Mouse (Mus musculus): ENCODE measurements at regions not wholly inside any gene's neighbourhood (a gene's known extent, or its start where the extent isn't known, plus 50 kb on each side); places are given as distances from the start of the nearest gene placed in this dataset.

- no peak for DNase-seq
- intact Hi-C loops (cut with DNase I) = no loop called here
Measured at GRCm38 (mm10) chr14:110685247-110685646, 69.7 kb downstream of the Slitrk6 start.

GRCm38 (mm10) chr14:110679741-110680140, 75.2 kb downstream of the Slitrk6 start:
- intact Hi-C loops (cut with DNase I) = no loop called here
- DNase-seq = no peak

GRCm38 (mm10) chr14:110665712-110666111, 89.2 kb downstream of the Slitrk6 start:
- intact Hi-C loops (cut with DNase I) = no loop called here

GRCm38 (mm10) chr14:110663231-110663630, 91.7 kb downstream of the Slitrk6 start:
- intact Hi-C loops (cut with DNase I) = no loop called here
- no peak for DNase-seq

More at GRCm38 (mm10) chr14:110665712-110666111, 89.2 kb downstream of the Slitrk6 start:
- no peak for DNase-seq

DNA sequence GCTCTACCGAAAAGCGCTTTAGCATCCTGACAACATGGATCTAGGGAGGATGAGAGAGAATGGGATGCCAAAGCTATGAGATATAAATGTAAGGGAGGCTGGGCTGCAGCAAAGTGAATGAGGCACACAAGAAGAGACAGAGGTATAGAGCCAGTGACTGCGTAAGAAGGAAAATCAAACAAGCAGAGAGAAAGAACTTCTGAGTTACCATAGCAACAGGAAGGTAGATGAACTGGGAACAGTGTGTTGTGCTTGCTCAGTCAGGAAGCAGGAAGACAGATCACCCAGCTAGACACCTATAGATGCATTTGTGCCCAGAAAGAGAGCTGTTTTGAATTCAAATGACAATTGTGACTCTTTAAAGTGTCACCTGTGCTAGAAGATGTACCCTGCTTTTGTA, 120.8 kb downstream of the Slitrk6 start:
- intact Hi-C loops (cut with DNase I) = no loop called here
- no peak for DNase-seq

GRCm38 (mm10) chr14:110623716-110624115, 131.2 kb downstream of the Slitrk6 start:
- intact Hi-C loops (cut with DNase I) = no loop called here
- peak in 1 of 2 experiments; percentile 5 for DNase-seq

DNA sequence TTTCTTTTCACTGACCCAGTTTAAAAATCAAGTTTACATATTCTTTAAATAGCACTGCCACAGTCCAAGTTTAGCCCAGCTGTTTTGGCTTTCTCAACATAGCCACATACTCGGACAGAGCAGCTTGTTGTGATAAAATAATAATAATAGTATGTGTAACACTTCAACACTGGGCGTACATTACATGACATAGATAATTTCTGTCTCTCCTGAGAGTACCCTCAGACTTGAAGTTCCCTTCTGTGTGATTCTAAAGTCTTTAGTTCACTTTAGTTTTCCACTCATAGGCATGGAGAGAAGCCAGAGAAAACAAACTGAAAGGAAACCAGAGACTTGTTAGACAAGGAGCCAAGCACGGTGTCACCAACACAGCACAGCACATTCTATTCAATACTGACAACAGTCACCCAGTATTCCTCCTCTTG, 136.4 kb downstream of the Slitrk6 start:
- intact Hi-C loops (cut with DNase I) = no loop called here
- DNase-seq = peak; percentile 3 to 6

DNA sequence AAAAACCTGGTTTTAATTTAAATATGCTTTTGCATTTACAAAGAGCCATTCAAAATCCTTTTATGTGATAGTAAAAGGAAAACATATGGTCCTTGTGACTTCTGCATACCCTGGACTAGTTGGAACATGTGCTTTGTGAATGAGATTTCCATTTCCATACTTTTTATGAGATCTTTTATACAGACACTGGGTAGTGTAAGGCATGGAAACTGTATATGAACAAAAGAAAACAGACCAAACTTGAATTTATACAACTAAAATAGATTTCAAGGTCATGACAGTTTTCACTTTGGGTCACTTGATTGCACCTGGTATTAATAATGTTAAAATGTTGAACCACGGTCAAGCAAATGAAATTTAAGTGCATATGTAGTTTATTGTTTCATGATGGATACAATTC, 138.5 kb downstream of the Slitrk6 start:
- DNase-seq = no peak

DNA sequence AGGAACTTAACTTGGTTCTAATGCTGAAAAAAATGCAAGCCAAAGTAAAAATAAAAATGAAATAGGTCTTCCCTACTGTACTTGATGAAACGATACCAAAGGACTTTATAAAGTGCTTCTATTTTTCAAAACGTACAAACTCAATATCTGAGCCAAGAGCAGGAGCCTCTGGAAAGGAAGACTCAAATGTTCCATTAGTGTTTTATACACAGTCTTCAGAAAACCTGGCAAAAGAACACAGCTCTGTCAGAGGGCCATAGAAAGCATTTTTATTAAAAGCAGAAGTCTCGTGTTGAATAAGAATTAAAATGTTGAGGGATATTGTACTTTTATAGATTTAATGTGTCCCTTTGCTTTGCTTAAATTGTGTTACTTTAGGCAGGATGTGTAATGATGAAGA, 174.6 kb downstream of the Slitrk6 start:
- intact Hi-C loops (cut with DNase I) = no loop called here
- no peak for DNase-seq

More for the DNA sequence above, 138.5 kb downstream of the Slitrk6 start:
- intact Hi-C loops (cut with DNase I) = no loop called here

GRCm38 (mm10) chr14:110570717-110571116, 184.2 kb downstream of the Slitrk6 start:
- intact Hi-C loops (cut with DNase I) = no loop called here
- DNase-seq = no peak

- intact Hi-C loops (cut with DNase I) = no loop called here
- no peak for DNase-seq
Measured at GRCm38 (mm10) chr14:110565783-110566445, 189.0 kb downstream of the Slitrk6 start.

DNA sequence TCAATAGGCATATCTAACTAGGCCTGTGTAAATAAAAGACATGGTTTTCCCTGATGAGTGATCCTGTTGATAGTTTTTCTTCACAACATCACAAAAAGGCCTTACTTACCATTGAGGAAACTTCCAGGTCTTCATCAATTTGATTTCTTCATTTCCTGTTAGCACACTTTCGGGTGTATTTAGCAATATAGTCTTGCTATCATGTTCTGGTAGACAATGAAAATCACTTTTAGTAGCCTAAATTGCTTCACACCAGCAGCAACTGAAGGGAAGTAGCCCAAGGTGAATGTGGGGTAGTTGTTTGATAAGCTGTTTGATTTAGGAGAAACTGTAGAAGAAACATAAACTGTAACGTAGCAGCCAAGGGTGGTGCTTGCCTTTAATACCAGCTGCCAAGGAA, 190.3 kb downstream of the Slitrk6 start:
- intact Hi-C loops (cut with DNase I) = no loop called here
- no peak for DNase-seq

GRCm38 (mm10) chr14:110545265-110545664, 209.7 kb downstream of the Slitrk6 start:
- intact Hi-C loops (cut with DNase I) = no loop called here
- DNase-seq = no peak

DNA sequence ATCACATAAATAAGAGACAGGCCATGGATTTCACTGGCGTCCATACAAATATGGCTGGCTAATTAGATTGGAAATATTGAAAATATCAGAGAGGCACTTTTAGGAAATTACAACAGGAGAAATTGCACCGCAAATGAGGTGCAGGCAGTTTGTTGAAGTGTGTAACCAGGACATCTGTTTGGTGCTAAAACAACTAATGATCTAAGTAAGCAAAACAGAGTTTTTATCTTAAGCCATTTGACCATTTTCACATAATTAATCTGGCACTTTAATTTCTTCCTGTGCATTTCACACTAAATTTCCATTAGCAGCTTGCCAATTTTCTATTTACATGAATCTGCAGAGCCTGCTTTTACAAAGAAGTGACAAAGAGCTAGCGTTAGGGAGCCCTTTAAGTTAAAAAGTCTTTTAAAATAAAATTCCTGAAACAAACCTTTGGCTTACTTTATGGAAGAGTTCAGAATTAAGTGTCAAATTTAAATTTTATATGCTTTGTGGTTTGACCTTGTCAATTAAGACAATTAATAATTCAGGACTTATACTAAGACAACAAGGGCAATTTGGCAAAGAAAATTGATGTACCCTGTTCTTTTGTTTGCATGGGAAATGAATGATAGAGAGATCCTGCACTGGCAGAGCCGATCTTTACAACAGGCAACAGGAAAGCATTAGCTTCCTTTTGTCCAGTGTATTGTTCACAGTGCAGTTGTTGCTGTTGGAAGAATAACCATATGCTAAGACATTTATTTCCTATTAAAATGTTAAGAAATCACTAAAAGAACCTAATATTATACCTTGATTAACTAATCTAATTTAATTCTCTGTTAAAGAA, 211.4 kb downstream of the Slitrk6 start:
- intact Hi-C loops (cut with DNase I) = no loop called here
- DNase-seq = no peak

DNA sequence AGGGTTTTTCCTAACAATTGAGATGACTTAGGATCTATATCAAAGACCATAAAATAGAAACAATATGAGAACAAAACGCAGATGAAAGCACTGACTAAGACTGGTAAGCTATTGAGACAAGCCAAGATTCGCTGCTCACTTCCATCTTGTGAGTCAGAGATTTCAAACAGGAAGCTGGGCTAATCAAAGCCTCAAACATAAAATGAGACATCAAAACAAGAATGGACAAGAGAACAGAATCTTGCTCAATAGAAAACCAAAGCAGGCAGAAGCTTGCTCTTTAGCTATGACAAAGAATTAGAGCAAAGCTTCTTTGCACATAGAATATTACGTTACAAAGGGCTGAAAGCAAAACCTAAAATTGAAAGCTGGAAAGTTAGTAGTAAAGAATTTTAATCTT, 227.6 kb downstream of the Slitrk6 start:
- no peak for DNase-seq
- intact Hi-C loops (cut with DNase I) = no loop called here

GRCm38 (mm10) chr14:110485057-110485456, 269.9 kb downstream of the Slitrk6 start:
- no peak for DNase-seq
- intact Hi-C loops (cut with DNase I) = no loop called here

DNA sequence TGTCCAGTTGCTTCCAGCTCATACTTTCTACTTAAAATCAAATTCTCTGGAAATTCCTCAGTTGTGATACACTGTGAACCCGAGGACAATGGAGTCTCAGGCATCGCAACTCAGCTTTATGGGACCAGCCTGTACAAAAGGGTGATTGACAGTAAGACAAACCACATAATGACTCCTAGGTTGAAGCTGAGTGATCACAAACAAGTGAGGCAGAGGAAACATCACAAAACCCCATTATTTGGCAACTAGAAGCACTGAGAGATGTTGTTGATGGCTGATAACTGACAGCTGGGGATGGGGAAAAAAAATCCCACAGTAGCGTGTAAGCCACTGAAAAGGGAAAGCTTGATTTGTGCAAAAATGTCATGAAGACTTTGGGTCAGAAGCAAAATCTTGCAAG, 282.2 kb downstream of the Slitrk6 start:
- intact Hi-C loops (cut with DNase I) = no loop called here
- no peak for DNase-seq

DNA sequence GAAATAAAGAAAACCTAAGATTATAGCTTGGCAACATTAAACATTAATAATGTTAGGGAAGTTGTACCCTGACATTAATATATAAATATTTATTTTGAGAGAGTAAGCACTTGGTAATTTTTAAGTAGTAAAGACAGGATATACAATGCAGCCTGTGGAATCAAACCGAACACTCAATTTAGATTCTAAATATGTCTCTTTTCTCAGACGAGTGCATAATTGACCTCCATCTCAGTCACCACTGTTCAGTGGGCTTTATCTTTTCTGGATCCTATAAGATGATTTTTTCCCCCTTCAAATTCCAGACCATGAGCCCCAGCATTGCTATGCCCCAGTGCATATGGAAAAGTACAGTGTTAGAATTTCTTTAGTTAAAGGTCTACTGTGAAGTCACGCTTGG, 282.8 kb downstream of the Slitrk6 start:
- no peak for DNase-seq
- intact Hi-C loops (cut with DNase I) = no loop called here

DNA sequence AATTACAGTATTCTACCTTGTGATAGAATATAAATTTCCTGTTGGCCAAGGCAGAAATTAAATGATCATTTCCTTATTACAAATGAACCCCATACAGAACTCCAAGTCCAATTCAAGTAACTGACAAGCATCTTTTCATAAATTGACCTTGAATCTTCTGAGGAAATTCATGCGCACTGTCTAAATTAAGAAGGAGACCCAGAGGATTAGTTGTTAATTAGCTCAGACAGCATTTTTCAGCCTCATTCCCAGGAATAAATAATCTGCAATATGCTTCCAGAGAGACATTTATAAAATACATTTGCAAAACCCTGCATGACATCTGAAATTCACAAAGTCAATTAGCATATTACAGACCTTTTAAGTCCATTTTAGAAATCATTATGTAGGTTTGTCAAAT, 284.2 kb downstream of the Slitrk6 start:
- intact Hi-C loops (cut with DNase I) = no loop called here
- no peak for DNase-seq

DNA sequence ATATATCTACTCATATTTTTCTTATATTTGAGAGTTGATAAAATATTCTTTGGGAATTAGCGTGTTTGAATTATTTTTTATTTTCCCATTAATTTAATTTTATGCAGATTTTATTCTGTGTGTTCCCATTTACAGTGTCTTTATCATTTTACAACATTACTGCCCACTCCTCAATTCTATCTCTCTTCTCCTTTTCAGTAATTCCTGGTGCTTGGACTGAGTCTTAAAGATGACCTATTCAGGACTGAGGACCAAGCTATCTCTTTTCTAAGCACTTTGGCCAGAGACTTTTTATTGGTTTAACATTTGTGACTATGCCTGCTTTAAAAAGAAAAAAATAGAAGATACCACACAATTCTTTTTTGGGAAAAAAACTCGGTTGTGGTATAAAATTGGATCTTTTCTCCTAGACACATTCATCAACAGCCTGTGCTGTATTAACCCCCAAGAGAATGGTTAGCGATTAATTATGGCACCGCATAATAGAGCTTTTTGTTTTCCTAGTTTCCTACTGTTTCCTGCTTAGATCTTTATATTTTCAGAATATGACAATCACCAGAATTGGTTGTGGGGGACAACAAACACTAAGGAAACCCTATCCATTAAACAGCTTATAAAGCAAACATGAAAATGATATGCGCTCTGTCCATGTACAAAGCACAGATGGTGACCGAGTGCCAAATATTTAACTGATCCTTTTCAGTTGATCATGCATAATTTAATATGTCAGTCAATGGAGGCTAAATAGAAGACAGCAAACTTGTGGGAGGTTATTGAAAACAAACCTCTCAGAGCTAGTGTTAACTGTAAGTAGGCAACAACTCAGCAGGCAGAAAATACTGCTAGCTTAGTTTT, 286.3 kb downstream of the Slitrk6 start:
- DNase-seq = no peak
- intact Hi-C loops (cut with DNase I) = no loop called here

Measured in heart, postnatal 36 days (tissue).